Mouse (Mus musculus) erythroblast, embryonic 14.5 days (primary cell): ENCODE results near the gene Ryr3. TPM values are rescaled to one million over a fixed set of nuclear protein-coding genes. Genes with fewer than 3 reads are reported as not detected.

ENCODE experiments used
- H3K27me3 ChIP-seq: 2 replicates; pipeline ENCODE4 v1.6.1; 2012; ENCODE audit warnings: inconsistent platforms; ENCODE audit not compliant: control insufficient read depth
- H3K36me3 ChIP-seq: 2 replicates; pipeline ENCODE4 v1.6.1; 2012; ENCODE audit warnings: mild to moderate bottlenecking, inconsistent platforms; ENCODE audit not compliant: control insufficient read depth
- H3K4me1 ChIP-seq: 2 replicates; pipeline ENCODE4 v1.6.1; 2012; ENCODE audit warnings: inconsistent platforms; ENCODE audit not compliant: control insufficient read depth
- H3K4me3 ChIP-seq: replicated peaks from 2 replicates; pipeline ENCODE3; 2012; ENCODE audit warnings: moderate library complexity, mild to moderate bottlenecking, inconsistent platforms
- H3K9me3 ChIP-seq: 2 replicates; pipeline ENCODE4 v1.6.1; 2012; ENCODE audit warnings: low read length, inconsistent platforms, mixed read lengths; ENCODE audit not compliant: control insufficient read depth
- GATA1 ChIP-seq: IDR thresholded peaks from 2 replicates; pipeline ENCODE4 v1.6.1; 2012; ENCODE audit warnings: low read length, inconsistent platforms, mixed read lengths
- TAL1 ChIP-seq: IDR thresholded peaks from 3 replicates; pipeline ENCODE4 v1.6.1; 2012; ENCODE audit warnings: low read length, inconsistent platforms, mixed read lengths
- polyA plus RNA-seq: library from polyadenylated mRNA; stranded (reverse); fragments of >175 nt; gene quantifications from 2 replicates; pipeline ENCODE4 v1.2.3, GENCODE M21; 2012

The Ryr3 gene
- polyA plus RNA-seq, 1 experiment: not detected

- TF ChIP-seq GATA1 (no peak), TAL1 (no peak)
- H3K4me3 ChIP-seq: no peak overlapping the region
- H3K36me3 ChIP-seq: no peaks in the 10 kb centered on the region
- no peaks in the 10 kb centered on the region; the same call in 1 of the 2 replicates for H3K9me3 ChIP-seq
- no peaks in the 10 kb centered on the region for H3K4me1 ChIP-seq
- H3K27me3 ChIP-seq: no peaks in the 10 kb centered on the region
Measured at GRCm38 (mm10) chr2:112909142-112909541, 307.8 kb downstream of the Ryr3 start.

GRCm38 (mm10) chr2:112900747-112901146 is 316.1 kb downstream of the Ryr3 start:
- TF ChIP-seq GATA1 (no peak), TAL1 (no peak)
- H3K9me3 ChIP-seq: peaks cover 8% of the 10 kb centered on the region
- H3K4me1 ChIP-seq: no peaks in the 10 kb centered on the region
- no peaks in the 10 kb centered on the region for H3K36me3 ChIP-seq
- H3K4me3 ChIP-seq: no peak overlapping the region
- H3K27me3 ChIP-seq: no peaks in the 10 kb centered on the region

DNA sequence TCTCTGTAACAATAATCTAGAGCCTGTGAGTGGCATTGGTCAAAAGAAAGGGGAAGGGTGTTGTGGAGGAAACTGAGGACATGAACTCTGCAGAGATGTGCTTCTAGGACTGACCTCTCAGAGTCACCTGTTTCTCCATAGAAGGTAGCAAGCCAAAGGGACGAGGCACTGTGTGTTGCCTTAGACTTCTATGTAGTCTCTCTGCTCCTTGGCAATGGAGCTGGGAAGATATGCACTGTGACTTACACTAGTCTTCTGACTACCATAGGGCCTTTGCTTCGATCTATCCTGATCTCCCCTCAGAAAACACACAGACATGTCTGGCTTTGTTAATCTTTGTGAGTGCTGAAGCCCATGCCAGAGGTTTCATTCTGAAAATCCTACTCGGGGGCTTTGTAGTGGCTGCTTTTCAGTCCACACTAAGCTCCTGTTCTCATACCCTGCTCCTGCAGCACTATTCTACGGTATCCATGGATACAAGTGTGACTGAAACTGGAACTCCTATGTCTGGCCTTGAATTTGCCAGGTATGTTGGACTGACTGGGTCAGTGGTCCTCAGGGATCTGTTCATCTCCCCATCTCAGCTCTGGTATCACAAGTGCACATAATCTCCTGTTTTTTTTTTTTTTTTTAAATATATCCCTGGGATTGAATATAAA is 332.3 kb downstream of the Ryr3 start:
- Histone ChIP-seq H3K27me3 (no peaks in the 10 kb centered on the region), H3K4me1 (no peaks in the 10 kb centered on the region), H3K36me3 (no peaks in the 10 kb centered on the region), H3K9me3 (no peaks in the 10 kb centered on the region), H3K4me3 (no peak overlapping the region)
- TF ChIP-seq TAL1 (no peak), GATA1 (no peak)

DNA sequence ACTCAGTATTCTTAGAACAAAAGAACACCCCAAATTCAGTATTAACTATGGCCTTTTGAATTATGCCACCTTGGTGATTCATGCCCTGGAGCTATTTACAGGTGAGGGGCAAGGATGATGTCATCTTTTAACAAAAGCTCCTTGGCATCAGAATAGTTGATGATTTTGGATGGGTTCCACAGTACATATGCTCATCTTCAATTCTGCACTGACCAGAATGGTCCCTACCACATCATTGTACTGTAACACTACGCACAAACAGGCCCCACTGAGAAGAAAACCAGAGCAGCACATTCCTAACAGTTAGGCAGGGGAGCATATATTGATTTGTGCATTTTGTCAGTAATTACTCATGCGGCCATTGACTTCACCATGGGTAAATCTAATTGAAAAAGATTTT is 335.1 kb downstream of the Ryr3 start:
- H3K4me1 ChIP-seq: no peaks in the 10 kb centered on the region
- no peak for TF ChIP-seq TAL1
- no peaks in the 10 kb centered on the region for H3K27me3 ChIP-seq
- no peaks in the 10 kb centered on the region for H3K36me3 ChIP-seq
- no peaks in the 10 kb centered on the region for H3K9me3 ChIP-seq
- no peak overlapping the region for H3K4me3 ChIP-seq

DNA sequence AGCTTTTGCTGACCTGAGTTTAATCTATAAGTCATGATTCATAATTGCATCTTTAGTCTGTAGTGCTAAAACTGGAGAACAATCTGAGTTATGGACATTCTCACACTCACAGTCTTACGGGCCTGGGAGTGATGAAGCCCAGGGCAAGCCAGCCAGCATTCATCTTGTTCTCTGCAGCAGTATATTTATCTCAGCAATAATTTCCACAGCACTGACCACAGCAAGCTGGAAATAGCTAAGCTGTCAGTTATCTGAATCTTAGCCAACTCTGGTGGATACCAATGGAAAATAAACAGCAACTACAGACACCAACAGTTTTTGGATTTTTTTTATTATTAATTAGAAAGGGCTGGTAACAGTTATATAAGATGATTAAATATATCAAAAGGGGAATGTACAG is 335.5 kb downstream of the Ryr3 start:
- no peak for TF ChIP-seq TAL1
- no peak for TF ChIP-seq GATA1
- Histone ChIP-seq H3K27me3 (no peaks in the 10 kb centered on the region), H3K36me3 (no peaks in the 10 kb centered on the region)

DNA sequence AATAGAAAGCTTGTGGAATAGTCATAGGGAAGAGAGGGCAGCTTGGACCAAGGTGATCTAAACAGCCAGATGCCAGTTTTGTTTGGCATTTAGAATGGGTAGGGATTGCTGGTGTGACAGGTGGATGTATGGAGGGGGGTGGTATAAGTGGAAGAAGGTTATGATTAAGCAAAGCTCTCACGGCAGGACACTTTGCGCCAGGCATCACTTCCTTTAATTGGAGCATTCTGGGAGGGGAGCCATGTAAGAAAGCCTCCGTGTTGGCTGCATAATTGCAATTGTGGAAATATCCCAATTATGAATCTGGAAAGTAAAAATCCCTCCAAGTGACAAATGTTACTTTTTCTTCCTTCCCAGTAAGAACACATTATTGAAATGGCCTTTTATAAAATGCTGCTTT is 339.5 kb downstream of the Ryr3 start:
- no peak for TF ChIP-seq TAL1
- no peak for TF ChIP-seq GATA1
- Histone ChIP-seq H3K27me3 (no peaks in the 10 kb centered on the region), H3K4me3 (no peak overlapping the region)

More for the DNA sequence above, 335.5 kb downstream of the Ryr3 start:
- H3K9me3 ChIP-seq: no peaks in the 10 kb centered on the region
- no peak overlapping the region for H3K4me3 ChIP-seq
- no peaks in the 10 kb centered on the region for H3K4me1 ChIP-seq

DNA sequence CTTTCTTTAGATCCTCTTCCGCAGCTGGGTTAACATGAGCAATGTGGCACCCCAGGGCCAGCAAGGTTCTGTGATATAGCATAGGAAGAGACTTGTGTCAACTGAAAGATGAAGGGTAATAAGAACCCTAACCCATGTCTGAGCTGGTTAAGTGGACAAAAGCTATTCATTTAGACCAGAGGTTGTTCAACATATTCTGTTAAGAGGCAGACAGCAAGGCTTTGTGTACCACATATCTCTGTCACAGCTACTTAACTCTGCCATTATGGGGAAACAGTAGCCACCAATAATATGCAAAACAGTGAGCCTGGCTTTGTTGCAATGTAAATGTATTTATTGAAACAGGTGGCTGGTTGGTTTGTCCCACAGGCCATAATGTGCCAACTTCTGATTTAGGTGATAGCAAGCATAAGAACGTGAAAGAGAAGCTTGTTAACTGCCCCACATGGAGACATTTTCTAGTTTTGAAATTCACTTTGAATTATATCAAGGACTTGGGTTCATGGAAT is 350.8 kb downstream of the Ryr3 start:
- no peak overlapping the region for H3K4me3 ChIP-seq
- no peaks in the 10 kb centered on the region for H3K4me1 ChIP-seq
- TF ChIP-seq TAL1 (no peak), GATA1 (no peak)
- H3K9me3 ChIP-seq: no peaks in the 10 kb centered on the region
- H3K36me3 ChIP-seq: no peaks in the 10 kb centered on the region
- H3K27me3 ChIP-seq: no peaks in the 10 kb centered on the region

More for the DNA sequence above, 339.5 kb downstream of the Ryr3 start:
- Histone ChIP-seq H3K36me3 (no peaks in the 10 kb centered on the region), H3K4me1 (no peaks in the 10 kb centered on the region), H3K9me3 (no peaks in the 10 kb centered on the region)

GRCm38 (mm10) chr2:112861792-112862191 is 355.1 kb downstream of the Ryr3 start:
- H3K27me3 ChIP-seq: no peaks in the 10 kb centered on the region
- H3K9me3 ChIP-seq: no peaks in the 10 kb centered on the region
- TF ChIP-seq TAL1: no peak
- TF ChIP-seq GATA1: no peak
- no peak overlapping the region for H3K4me3 ChIP-seq
- no peaks in the 10 kb centered on the region for H3K4me1 ChIP-seq
- H3K36me3 ChIP-seq: no peaks in the 10 kb centered on the region

DNA sequence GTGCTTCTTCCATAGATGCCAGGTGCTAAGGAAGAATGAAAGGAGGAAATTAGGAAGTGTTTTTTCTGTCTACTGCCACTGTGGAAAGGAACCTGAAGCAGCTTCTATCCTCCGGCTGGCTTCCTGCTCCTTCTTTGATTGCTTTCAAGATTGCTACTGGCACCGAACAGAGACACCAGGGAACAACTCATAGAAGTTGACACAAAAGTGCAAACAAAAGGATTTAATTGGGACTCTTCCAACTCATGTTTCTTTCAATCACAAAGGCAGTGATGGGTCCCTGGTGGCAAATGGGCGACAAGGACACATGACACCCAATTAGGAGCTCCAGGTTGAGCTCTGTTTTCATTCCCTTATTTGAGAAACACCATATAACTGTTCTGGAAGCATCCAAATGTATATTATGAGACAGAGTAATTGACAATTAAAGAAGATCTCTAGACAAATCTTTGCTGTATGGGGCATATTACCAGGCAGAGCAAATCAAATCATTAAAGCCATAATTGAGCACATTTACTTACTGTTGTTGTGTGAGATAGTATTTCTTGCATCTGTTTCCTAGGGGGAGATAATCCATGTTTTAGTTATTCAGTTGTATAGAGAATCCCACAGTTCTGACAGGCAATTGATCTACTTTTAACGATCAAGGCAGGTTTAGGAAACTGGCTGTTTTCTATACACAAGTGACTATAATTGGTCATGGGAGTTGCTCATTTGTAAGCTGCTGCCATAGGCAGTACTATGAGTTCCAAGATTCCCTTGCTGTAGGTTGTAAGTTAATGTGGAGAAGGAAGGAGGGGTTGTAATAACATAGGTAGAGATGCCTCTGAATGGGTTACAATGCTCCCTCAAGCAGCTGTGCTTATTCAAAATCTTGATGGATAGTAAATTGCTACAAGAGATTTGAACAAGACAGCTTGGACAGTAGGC is 371.0 kb downstream of the Ryr3 start:
- peaks cover 5% of the 10 kb centered on the region; the same call in 1 of the 2 replicates for H3K9me3 ChIP-seq
- no peak for TF ChIP-seq GATA1
- TF ChIP-seq TAL1: no peak
- H3K27me3 ChIP-seq: no peaks in the 10 kb centered on the region
- H3K4me3 ChIP-seq: no peak overlapping the region
- H3K36me3 ChIP-seq: no peaks in the 10 kb centered on the region
- H3K4me1 ChIP-seq: no peaks in the 10 kb centered on the region
